Mouse (Mus musculus): Measurements from ENCODE around the gene Tmem243. TPM values are rescaled to one million over a fixed set of nuclear protein-coding genes. Genes with fewer than 3 reads are reported as not detected.

The Tmem243 gene
- polyA plus RNA-seq (2015; fragmentation: Nextera tagmentation; extraction: Ambion mirVana), result 9.8 and 10.3 TPM in 2 replicates

GRCm38 (mm10) chr5:9100207-9100848 lies at the start of gene Tmem243:
Tmem243 (plus strand) TSS chr5:9100668.
- H3K27ac ChIP-seq, result no peak within 1 kb of the TSS; the same call in 1 of the 2 replicates
- ATAC-seq (ENCODE audit: low read depth) (peak; percentile 90), DNase-seq (peak; percentile 60)
- H3K36me3 ChIP-seq, result no peaks in the 10 kb centered on the region
- peak within 1 kb of the TSS; percentile 79 for H3K4me3 ChIP-seq (replicated peaks)
- WGBS (ENCODE audit: insufficient replicate concordance), result 1% methylated on average over 59 of the region's 59 CpGs
- peaks cover 46% of the 10 kb centered on the region for H3K27me3 ChIP-seq
- peak within 1 kb of the TSS; percentile 75 for H3K9ac ChIP-seq
- peaks cover 6% of the 10 kb centered on the region; the same call in 1 of the 2 replicates for H3K9me3 ChIP-seq (replicated peaks)
- H3K4me2 ChIP-seq, result peak within 1 kb of the TSS; percentile 83
- peaks cover 13% of the 10 kb centered on the region for H3K4me1 ChIP-seq (replicated peaks)

GRCm38 (mm10) chr5:9056020-9056660 lies 44.3 kb upstream of the Tmem243 start:
- Histone ChIP-seq H3K4me2 (no peak overlapping the region), H3K9me3 (replicated peaks) (no peaks in the 10 kb centered on the region), H3K27me3 (no peaks in the 10 kb centered on the region), H3K4me1 (replicated peaks) (no peaks in the 10 kb centered on the region), H3K36me3 (no peaks in the 10 kb centered on the region), H3K9ac (no peak overlapping the region), H3K27ac (no peak overlapping the region), H3K4me3 (replicated peaks) (no peak overlapping the region)
- ATAC-seq (ENCODE audit: low read depth) (no peak), DNase-seq (no peak)
- 10% methylated on average over 3 of the region's 3 CpGs for WGBS (ENCODE audit: insufficient replicate concordance)

GRCm38 (mm10) chr5:9057277-9057879 lies 43.1 kb upstream of the Tmem243 start:
- no peak for ATAC-seq (ENCODE audit: low read depth)
- no peak for DNase-seq
- H3K9me3 ChIP-seq (replicated peaks), result no peaks in the 10 kb centered on the region
- no peaks in the 10 kb centered on the region for H3K4me1 ChIP-seq (replicated peaks)
- no peak overlapping the region for H3K9ac ChIP-seq
- no peak overlapping the region for H3K4me2 ChIP-seq
- H3K27ac ChIP-seq, result no peak overlapping the region
- no peaks in the 10 kb centered on the region for H3K27me3 ChIP-seq
- 58% methylated on average over 5 of the region's 5 CpGs for WGBS (ENCODE audit: insufficient replicate concordance)
- no peaks in the 10 kb centered on the region for H3K36me3 ChIP-seq
- no peak overlapping the region for H3K4me3 ChIP-seq (replicated peaks)

GRCm38 (mm10) chr5:9059303-9060023 lies 41.0 kb upstream of the Tmem243 start:
- DNase-seq (no peak), ATAC-seq (ENCODE audit: low read depth) (no peak)
- no peaks in the 10 kb centered on the region for H3K9me3 ChIP-seq (replicated peaks)
- H3K4me3 ChIP-seq (replicated peaks), result no peak overlapping the region
- no peak overlapping the region for H3K27ac ChIP-seq
- WGBS (ENCODE audit: insufficient replicate concordance), result 62% methylated on average over 6 of the region's 6 CpGs
- no peaks in the 10 kb centered on the region for H3K27me3 ChIP-seq
- H3K4me2 ChIP-seq, result no peak overlapping the region
- no peak overlapping the region for H3K9ac ChIP-seq
- H3K4me1 ChIP-seq (replicated peaks), result no peaks in the 10 kb centered on the region
- no peaks in the 10 kb centered on the region for H3K36me3 ChIP-seq

GRCm38 (mm10) chr5:9060228-9060627 lies 40.2 kb upstream of the Tmem243 start:
- Histone ChIP-seq H3K4me1 (replicated peaks) (no peaks in the 10 kb centered on the region), H3K4me2 (no peak overlapping the region), H3K9me3 (replicated peaks) (no peaks in the 10 kb centered on the region), H3K36me3 (no peaks in the 10 kb centered on the region), H3K9ac (no peak overlapping the region), H3K4me3 (replicated peaks) (no peak overlapping the region), H3K27me3 (no peaks in the 10 kb centered on the region), H3K27ac (no peak overlapping the region)
- no peak for ATAC-seq (ENCODE audit: low read depth)
- WGBS (ENCODE audit: insufficient replicate concordance), result 54% methylated on average over 14 of the region's 14 CpGs
- no peak for DNase-seq

GRCm38 (mm10) chr5:9064217-9064616 lies 36.3 kb upstream of the Tmem243 start:
- DNase-seq (no peak), ATAC-seq (ENCODE audit: low read depth) (no peak)
- Histone ChIP-seq H3K4me1 (replicated peaks) (no peaks in the 10 kb centered on the region), H3K4me3 (replicated peaks) (no peak overlapping the region), H3K9ac (no peak overlapping the region), H3K27me3 (no peaks in the 10 kb centered on the region), H3K36me3 (no peaks in the 10 kb centered on the region), H3K9me3 (replicated peaks) (no peaks in the 10 kb centered on the region), H3K27ac (no peak overlapping the region), H3K4me2 (no peak overlapping the region)
- 62% methylated on average over 1 of the region's 1 CpGs for WGBS (ENCODE audit: insufficient replicate concordance)

GRCm38 (mm10) chr5:9068886-9069285 lies 31.6 kb upstream of the Tmem243 start:
- no peak overlapping the region for H3K9ac ChIP-seq
- WGBS (ENCODE audit: insufficient replicate concordance), result 33% methylated on average over 2 of the region's 2 CpGs
- H3K27me3 ChIP-seq, result no peaks in the 10 kb centered on the region
- DNase-seq (no peak), ATAC-seq (ENCODE audit: low read depth) (no peak)
- H3K4me2 ChIP-seq, result no peak overlapping the region
- H3K4me1 ChIP-seq (replicated peaks), result 0 out of 2 replicates have a peak, but pooled peaks cover 3% of the 10 kb centered on the region
- no peaks in the 10 kb centered on the region for H3K9me3 ChIP-seq (replicated peaks)
- H3K36me3 ChIP-seq, result no peaks in the 10 kb centered on the region
- H3K4me3 ChIP-seq (replicated peaks), result no peak overlapping the region
- no peak overlapping the region for H3K27ac ChIP-seq

- no peak overlapping the region for H3K4me2 ChIP-seq
- H3K36me3 ChIP-seq, result no peaks in the 10 kb centered on the region
- no peaks in the 10 kb centered on the region for H3K9me3 ChIP-seq (replicated peaks)
- H3K9ac ChIP-seq, result no peak overlapping the region
- H3K27ac ChIP-seq, result no peak overlapping the region
- H3K27me3 ChIP-seq, result no peaks in the 10 kb centered on the region
- ATAC-seq (ENCODE audit: low read depth), result no peak
- 60% methylated on average over 6 of the region's 6 CpGs for WGBS (ENCODE audit: insufficient replicate concordance)
- DNase-seq, result no peak
- no peak overlapping the region for H3K4me3 ChIP-seq (replicated peaks)
- H3K4me1 ChIP-seq (replicated peaks), result 0 out of 2 replicates have a peak, but pooled peaks cover 3% of the 10 kb centered on the region
Observed at GRCm38 (mm10) chr5:9069599-9070209, 30.8 kb upstream of the Tmem243 start.

- 67% methylated on average over 3 of the region's 3 CpGs for WGBS (ENCODE audit: insufficient replicate concordance)
- DNase-seq (no peak), ATAC-seq (ENCODE audit: low read depth) (no peak)
- 0 out of 2 replicates have a peak, but pooled peaks cover 3% of the 10 kb centered on the region for H3K4me1 ChIP-seq (replicated peaks)
- H3K9me3 ChIP-seq (replicated peaks), result no peaks in the 10 kb centered on the region
- no peak overlapping the region for H3K4me2 ChIP-seq
- no peak overlapping the region for H3K4me3 ChIP-seq (replicated peaks)
- H3K9ac ChIP-seq, result no peak overlapping the region
- no peaks in the 10 kb centered on the region for H3K36me3 ChIP-seq
- H3K27ac ChIP-seq, result no peak overlapping the region
- H3K27me3 ChIP-seq, result no peaks in the 10 kb centered on the region
Observed at GRCm38 (mm10) chr5:9071360-9071759, 29.1 kb upstream of the Tmem243 start.

GRCm38 (mm10) chr5:9073177-9073854 lies 27.2 kb upstream of the Tmem243 start:
- Histone ChIP-seq H3K4me1 (replicated peaks) (0 out of 2 replicates have a peak, but pooled peaks cover 3% of the 10 kb centered on the region), H3K4me3 (replicated peaks) (no peak overlapping the region), H3K36me3 (no peaks in the 10 kb centered on the region), H3K27ac (no peak overlapping the region), H3K9me3 (replicated peaks) (no peaks in the 10 kb centered on the region), H3K9ac (no peak overlapping the region), H3K27me3 (no peaks in the 10 kb centered on the region), H3K4me2 (no peak overlapping the region)
- DNase-seq (no peak), ATAC-seq (ENCODE audit: low read depth) (no peak)
- 45% methylated on average over 5 of the region's 5 CpGs for WGBS (ENCODE audit: insufficient replicate concordance)

Measured in liver, embryonic 13.5 days (tissue).